Mouse (Mus musculus) MN1 (cell line): ENCODE measurements around the gene Prim1.

ENCODE experiments used
- DNase-seq: peaks from one replicate; pipeline ENCODE4 v3.0.0-alpha.2; 2016; ENCODE audit warnings: low spot score

Prim1 gene

DNA sequence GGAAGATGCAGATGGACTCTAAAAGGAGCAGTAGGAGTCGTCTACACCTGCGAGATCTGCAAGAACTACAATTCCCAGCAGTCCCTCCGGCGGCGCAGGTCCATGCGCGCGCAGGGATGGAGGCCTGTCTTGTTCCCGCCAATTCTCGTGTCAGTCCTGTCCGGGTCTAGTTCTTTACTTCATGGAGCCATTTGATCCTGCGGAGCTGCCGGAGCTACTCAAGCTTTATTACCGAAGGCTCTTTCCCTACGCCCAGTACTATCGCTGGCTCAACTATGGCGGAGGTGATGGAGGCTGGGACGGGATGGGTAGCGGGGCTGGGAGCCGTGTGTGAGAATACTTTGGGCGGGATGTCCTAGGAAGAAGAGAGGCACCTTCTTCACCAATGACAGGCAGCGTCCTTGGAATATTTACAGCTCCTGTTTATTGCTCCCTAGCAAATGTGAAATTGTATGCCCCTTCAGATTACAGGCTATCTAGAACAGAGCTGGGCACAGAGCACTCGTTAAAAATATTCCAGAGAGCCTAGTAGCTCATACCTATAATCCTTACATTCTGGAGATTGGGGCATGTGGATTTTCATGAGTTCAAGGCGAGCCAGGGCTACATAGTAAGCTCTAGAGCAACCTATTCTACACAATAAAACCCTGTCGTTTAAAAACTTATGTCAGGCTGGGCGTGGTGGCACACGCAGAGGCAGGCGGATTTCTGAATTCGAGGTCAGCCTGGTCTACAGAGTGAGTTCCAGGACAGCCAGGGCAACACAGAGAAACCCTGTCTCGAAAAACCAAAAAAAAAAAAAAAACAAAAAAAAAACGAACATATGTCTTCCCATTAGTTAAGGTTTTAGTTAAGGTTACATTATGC, at the start of gene Prim1:
TSS of gene Prim1 (plus strand) at position 101 of the 867 bp plus-strand sequence.
- DNase-seq = peak; percentile 93

DNA sequence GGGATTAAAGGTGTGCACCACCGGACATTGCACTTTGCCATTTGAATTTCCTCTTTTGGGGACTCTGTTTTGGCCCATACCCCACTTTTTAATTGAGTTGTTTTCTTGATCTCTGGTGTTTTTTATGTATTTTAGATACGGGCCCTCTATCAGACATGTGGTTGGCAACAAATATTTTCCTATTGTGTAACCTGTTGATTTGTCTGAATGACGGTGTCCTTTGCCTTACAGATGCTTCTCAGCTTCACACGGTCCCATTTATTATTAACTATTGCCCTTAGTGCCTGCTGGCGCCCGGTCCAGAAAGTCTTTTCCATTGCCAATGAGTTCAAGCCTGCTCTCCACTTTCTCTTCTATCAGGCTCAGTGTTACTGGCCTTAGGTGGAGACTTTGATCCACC, 48.5 kb upstream of the Prim1 start:
- DNase-seq = no peak

GRCm38 (mm10) chr10:127969820-127970219, 45.1 kb upstream of the Prim1 start:
- DNase-seq = no peak

DNA sequence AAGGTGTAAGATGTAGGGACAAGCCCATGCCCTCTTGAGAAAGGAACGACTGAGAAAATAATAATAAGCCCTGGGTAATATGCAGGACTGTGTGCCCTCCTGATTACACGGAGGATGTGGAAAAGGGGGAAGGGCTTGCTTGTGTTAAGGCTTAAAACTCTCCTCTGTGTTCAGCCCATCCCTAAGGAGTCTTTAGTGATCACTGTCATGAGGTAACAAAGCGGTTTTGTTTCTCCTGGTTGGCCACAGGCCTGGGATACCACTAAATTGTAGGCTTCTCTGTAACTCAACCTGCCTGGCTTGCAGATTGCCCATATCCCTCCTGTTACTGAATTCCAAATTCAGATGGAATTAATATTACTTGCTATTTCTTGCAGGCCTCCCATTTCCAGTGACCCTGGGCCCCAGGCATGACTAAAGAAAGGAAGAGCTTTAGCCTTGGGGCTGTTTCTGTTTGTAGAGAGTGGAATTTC, 44.6 kb upstream of the Prim1 start:
- DNase-seq = no peak

DNA sequence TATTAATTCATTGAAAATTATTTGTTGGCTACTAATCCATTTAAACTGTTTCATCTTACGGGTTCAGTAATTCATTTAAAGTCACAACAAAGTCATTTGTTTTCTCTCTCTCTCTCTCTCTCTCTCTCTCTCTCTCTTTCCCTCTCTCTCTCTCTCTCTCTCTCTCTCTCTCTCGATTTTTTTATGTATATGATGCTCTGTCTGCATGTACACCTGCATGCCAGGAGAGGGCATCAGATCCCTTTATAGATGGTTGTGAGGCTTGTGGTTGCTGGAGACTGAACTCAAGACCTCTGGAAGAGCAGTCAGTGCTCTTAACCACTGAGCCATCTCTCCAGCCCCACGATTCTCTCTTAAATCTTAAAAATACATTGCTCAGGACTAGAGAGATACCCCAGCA, 43.8 kb upstream of the Prim1 start:
- DNase-seq = no peak

- DNase-seq = no peak
Observed at GRCm38 (mm10) chr10:127974062-127974461, 40.9 kb upstream of the Prim1 start.

- DNase-seq = no peak
Observed at GRCm38 (mm10) chr10:127975503-127975902, 39.5 kb upstream of the Prim1 start.

DNA sequence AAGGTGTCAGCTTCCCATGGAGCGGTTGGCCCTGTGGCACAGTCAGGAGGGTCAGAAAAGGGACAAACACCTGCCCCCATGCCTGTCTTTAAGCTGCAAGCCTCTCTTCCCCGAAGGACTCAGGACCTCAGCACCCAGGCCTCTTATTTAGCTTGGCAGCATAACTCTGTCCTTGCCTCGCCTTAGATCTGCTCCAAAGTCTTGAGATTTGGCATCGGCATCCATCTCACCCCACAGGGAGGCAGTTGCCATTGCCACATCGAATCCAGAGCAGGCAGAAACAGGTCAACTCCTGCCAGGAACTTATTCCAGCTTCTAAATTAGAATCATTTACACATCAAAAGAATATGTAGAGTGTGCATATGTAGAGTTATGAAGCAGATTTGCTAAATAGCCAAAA, 30.3 kb upstream of the Prim1 start:
- DNase-seq = no peak

GRCm38 (mm10) chr10:127985601-127986000, 29.4 kb upstream of the Prim1 start:
- DNase-seq = no peak

DNA sequence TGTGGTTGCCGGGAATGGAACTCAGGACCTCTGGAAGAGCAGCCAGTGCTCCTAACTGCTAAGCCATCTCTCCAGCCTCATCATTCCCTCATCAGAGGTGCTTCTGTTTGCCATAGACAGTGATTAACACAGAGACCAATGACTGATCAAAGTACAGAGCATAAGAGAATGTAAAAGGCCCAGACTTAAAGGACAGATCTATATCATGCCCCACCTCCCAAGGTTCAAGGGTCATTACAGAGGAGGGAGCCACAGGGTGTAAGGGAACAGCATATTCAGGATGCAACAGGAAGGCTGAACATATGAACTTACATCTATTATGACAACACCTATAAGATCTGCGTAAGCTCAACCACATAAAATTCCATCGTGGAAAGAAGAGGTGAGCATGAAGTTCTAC, 18.3 kb upstream of the Prim1 start:
- DNase-seq = no peak

DNA sequence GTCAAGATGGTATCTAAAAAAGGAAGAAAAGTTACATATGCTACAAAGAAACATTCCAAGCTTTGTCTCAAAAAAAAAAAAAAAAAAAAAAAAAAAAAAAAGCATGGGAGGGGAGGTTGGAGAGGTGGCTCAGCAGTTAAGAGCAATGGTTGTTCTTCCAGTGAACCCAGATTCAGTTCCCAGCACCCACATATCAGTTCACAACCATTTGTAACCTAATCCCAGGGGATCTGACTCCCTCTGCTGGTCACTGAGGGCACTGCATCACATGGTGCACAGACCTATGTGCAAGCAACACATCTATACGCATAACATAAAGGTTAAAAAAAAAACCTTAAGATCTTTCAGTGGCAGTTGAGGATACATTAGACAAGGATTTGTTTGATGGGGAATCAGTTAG, 16.7 kb upstream of the Prim1 start:
- DNase-seq = no peak

GRCm38 (mm10) chr10:128003281-128003801, 11.6 kb upstream of the Prim1 start:
- no peak for DNase-seq

GRCm38 (mm10) chr10:128004918-128005317, 10.1 kb upstream of the Prim1 start:
- no peak for DNase-seq

DNA sequence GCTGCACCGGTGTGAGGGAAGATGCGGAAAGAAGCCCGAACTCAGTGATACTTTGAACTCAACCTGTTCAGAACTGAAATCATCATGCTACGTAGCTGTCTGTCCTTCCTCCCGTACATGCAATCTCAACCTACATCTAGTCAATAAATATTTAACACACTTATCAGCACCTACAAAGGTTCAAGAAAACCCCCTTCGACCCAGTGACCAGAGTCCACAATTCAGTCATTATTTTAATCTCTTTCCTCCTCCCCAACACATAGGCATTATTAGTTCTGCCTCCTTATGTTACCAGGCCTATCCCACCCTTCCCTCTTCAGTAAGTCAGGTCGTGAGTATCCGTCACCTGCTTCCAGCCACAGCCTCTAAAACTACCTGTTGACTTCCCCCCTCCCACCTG, 9.5 kb upstream of the Prim1 start:
- no peak for DNase-seq

GRCm38 (mm10) chr10:128007446-128007845, 7.5 kb upstream of the Prim1 start, which contains the start of gene Hsd17b6:
Hsd17b6 (minus strand) TSS chr10:128007611.
- no peak for DNase-seq

DNA sequence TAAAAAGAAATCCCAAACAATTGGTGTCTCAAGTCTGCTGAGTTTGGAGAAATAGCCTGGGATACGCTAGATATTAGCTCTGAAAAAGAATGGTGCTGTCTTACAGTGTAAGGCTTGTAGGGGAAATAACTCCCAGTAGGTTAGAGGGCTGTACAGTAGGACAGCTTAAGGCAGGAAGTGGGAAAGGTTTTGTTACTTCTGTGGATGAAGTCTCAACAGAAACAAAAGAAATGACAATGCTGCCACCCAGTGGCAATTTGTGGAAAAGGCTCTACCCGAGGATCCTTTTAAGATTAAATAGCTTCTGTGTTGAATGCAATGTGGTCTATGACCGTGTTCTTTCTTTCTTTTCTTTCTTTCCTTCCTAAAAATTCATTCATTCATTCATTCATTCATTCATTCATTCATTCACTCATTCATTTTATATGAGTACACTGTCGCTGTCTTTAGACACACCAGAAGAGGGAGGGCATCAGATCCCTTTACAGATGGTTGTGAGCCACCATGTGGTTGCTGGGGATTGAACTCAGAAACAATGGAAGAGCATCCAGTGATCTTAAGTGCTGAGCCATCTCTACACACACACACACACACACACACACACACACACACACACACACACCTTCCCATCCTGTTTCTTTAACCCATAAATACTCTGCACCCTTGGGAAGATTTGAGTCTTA, 6.6 kb upstream of the Prim1 start:
- DNase-seq = peak; percentile 94

DNA sequence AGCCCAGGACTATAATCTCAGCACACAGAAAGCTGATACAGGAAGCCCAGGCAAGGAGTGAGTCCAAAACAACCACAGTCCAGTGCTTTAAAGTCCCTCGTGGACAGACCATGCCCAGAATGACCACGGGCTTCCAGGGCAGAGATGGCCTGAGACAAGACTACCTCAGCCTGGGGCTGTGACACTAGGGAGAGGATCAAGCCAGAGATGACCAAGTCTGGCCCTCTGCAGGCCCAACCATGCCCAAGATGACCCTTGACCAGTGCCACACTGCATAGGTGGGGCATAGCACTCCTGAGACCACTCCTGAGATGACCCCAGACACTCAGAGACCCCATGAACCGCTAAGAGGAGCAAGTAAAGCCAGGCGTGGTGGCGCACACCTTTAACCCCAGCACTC, 5.2 kb upstream of the Prim1 start:
- no peak for DNase-seq

- DNase-seq = no peak
Observed at GRCm38 (mm10) chr10:128022196-128022595, 7.2 kb downstream of the Prim1 start.

GRCm38 (mm10) chr10:128023496-128023895, 8.5 kb downstream of the Prim1 start:
- no peak for DNase-seq

DNA sequence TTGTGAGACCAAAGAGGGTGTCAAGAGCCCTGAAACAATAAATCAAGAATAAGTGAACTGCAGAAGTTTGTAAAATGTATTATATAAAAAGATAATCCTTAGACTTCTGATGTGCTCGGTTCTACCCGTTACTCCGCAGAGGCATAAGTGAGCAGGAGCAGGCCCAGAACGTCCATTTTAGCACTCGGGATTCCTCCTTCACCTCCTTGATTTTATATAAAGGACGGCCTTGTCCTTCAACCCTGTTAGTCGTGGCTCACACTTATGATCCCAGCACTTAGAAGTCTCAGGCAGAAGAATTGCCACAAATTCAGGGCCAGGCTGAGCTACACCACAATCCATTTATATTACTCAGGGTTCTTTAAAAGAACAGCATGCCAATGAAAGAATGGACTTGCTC, 15.0 kb downstream of the Prim1 start:
- no peak for DNase-seq

- no peak for DNase-seq
Observed at GRCm38 (mm10) chr10:128030860-128031259, 15.9 kb downstream of the Prim1 start.

- DNase-seq = peak; percentile 71
Observed at GRCm38 (mm10) chr10:128036746-128037425, 21.9 kb downstream of the Prim1 start.
